Mouse (Mus musculus): ENCODE data around the gene Fam83b.

Gene Fam83b

GRCm38 (mm10) chr9:76566515-76567280, at the start of gene Fam83b:
Gene Fam83b, minus strand, starts transcription at chr9:76567116.
- peak; percentile 74 to 82 for DNase-seq

DNA sequence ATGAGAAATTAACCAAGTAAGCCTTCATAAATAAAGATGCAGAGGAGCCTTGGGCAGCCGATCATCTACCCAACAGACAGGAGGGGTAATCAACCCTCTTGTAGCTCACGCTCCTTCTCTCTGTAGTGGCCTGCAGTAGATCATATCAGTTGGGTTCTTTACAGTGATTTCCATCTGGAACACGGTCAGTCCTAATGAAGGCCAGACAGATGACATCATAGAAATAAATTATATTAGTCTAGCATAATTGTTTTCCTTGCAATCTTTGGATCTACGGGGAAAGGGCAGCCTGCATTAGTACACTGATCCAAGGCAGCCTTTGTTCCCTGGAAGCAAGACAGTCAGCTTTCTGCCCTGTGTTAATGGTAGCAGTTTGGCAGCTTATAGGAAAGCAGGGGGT, 47.2 kb upstream of the Fam83b start:
- no peak for DNase-seq

DNA sequence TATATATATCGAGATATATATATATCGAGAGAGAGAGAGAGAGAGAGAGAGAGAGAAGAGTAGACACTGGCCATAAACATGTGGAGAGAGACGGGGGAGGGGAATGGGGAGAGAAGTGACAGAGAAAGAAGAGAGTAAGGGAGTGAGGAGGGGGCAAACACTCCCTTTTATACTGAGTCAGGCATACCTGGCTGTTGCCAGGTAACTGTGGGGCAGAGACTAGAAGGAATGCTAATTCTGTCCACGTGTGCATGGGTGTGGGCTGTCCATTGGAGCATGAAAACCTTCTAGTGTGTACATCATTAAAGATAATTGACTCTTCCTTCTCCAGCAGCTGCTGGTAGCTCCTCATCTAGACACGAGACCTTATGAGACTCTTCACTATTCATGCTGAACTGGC, 36.8 kb upstream of the Fam83b start:
- DNase-seq = no peak

GRCm38 (mm10) chr9:76602874-76603273, 36.0 kb upstream of the Fam83b start:
- DNase-seq = peak; percentile 8 to 34

DNA sequence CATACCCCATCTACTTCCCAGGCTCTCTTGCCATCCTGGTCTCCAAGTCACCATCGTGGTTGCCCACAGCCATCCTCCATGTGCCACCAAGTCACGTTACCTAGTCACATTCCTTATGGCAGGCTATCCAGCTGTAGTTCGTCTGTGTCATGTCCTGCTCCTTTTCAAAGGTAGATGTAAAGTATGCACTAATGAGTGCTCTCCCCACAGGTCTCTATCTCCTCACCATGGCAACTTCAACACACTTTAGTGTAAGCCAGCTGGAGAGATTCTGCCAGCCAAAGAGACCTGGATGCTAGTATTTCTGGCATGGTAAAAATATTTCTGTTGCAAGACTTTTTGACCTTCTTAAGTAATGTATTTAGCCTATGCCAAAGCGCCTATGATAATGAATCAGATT, 30.5 kb upstream of the Fam83b start:
- no peak for DNase-seq

GRCm38 (mm10) chr9:76593841-76594240, 26.9 kb upstream of the Fam83b start:
- DNase-seq = no peak

- no peak for DNase-seq
Measured at GRCm38 (mm10) chr9:76583943-76584342, 17.0 kb upstream of the Fam83b start.

- DNase-seq = no peak
Measured at GRCm38 (mm10) chr9:76581966-76582365, 15.1 kb upstream of the Fam83b start.

GRCm38 (mm10) chr9:76567281-76567655, 352 bp upstream of the Fam83b start:
- no peak for DNase-seq

DNA sequence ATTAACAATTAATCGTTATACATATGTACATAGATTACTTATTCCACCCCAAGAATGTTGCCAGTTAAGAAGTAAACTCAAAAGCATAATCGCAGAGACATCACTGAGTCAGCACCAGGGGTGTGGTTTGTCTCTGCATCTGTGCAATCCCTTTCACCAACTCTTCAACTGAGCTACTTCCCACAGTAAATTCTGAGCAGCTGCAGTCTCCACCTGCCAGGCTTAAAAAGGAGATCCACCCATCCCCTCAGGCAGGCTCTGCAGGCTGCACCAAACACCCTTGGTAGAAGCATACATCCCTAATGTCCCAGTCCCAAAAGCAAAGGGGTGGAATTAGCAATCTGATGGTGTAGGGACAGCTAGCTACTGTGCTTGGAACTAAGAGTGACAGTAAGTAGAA, 1.3 kb downstream of the Fam83b start:
- no peak for DNase-seq

DNA sequence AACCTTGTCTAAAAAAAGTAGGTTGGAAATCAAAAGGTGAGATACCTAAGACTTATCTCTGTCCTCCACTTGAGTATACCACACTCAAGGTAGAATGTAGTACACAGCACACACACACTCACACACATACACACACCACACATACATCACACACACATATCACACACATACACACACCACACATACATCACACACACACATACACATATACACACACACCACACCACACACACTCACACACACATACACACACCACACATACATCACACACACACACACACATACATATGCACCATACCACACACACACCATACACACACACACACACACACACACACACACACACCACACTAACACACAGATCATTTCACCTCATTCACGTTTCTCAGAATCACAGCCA, 2.8 kb downstream of the Fam83b start:
- no peak for DNase-seq

GRCm38 (mm10) chr9:76562794-76563193, 4.1 kb downstream of the Fam83b start:
- no peak for DNase-seq

DNA sequence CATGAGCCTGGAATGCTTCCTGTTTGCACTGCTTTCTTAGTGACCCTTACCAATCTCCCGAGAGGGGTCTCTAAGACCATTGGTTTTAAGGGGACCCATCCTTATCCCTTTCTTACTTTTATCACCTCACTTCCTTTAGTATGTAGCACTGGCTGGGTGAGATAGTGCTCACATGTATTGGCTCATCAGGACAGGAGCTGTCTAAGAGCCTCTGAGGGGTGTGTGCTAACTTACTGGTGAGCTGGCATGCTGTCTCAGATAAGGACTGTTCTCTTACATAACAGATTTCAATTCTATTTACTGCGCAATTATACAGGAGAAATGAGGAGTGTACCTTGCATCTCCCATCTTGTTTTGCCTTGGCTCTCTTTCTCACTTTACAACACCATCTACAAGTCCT, 7.7 kb downstream of the Fam83b start:
- DNase-seq = no peak

DNA sequence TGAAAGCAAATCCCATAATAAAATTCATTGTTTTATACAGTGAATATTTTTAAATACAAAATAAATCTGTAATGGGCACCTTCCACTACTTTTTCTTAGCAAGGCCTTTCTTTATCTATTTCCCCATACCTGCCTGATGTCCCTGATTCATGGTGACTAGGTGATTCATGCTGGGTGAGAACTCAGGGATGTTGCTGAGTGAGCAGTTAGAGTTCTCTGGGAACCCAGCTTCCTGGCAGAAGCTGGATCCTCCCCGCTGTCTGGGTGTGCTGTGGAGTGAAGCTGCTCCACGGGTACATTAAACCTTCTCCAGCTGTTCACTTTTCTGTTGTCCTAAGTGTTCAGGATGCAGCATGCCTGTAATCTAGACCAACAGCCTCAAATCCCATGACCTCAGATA, 13.2 kb downstream of the Fam83b start:
- no peak for DNase-seq

DNA sequence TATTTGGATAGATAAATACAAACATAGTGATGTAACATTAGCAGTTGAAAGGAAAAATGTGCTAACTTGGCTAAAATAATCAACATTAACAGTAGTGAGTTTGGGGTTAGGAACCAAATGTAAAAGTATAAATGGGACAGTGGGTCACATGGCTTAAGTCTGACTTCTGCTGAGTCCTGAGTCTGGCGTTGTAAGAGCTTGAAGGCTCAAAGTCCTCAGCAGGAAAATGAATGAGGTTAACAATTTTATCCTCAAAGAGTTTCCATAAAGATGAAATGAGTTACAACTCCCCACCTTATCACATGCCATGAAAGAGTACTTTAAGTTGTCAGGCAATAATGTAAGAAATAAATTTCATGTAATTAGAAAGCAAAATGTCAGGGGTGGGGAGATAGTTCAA, 13.8 kb downstream of the Fam83b start:
- no peak for DNase-seq

DNA sequence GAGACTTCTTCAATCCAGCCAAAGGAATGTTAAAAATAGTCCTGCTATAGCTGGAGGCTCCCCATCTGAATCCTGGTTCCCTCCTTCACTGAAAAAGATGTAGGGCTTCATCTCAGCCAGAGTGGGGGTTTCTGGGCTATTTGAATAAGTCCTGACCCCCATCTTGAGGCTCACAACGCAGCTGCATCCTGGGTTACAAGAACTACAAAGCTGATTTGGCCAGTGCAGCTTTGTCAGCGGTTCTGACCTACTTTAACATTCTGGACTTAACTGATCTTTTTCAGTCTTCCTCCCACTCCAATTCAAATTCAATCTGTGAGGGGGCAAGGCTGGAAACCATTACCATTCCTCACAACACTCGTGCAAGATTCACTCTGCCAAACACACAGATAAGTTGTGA, 20.2 kb downstream of the Fam83b start:
- no peak for DNase-seq

DNA sequence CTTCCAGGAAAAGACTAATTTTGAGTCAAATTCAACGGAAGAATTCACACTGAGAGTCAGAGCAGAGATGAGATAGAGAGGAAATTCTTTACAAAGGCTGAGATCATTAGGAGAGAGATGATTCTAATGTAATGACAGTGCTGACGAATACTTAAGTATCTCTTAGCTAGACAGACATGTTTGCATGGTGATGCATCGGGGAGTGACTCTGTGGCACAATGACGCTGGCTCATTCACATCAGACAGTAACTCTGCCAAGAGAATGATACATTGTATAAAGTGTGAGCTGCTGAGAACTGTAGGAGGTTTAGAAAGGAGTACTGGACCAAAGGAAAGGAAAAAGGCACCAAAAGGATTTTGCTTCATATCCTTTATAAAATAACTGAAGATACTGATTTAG, 26.2 kb downstream of the Fam83b start:
- no peak for DNase-seq

DNA sequence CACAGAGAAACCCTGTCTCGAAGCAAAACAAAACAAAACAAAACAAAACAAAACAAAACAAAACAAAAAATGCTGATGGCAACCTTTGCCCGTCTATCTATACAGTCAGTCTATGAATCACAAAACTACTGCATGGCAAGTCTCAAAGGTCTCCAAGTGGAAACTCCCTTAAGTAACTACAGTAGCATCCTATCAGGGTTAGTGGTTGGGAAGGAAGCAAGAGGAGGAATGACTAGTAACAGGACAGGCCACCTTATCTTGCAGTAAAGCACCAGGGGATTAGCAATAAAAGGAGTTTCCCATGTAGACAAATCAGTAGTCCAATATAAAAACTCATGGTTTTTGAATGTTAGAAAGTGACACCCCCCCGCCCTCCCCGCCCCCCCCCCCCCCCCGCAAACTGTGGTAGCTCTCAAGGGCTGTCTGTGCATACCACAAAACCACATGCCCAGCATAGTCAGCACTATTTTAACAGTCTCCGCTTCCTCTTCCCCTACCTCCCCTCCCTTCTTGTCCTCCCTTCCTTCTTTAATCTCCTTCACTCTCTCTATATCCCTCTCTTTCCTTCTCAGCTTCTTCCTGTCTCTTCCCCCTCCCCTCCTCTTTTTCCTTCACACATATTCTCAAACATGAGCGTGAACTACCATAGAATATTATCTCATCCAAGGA, 26.8 kb downstream of the Fam83b start:
- DNase-seq = no peak

DNA sequence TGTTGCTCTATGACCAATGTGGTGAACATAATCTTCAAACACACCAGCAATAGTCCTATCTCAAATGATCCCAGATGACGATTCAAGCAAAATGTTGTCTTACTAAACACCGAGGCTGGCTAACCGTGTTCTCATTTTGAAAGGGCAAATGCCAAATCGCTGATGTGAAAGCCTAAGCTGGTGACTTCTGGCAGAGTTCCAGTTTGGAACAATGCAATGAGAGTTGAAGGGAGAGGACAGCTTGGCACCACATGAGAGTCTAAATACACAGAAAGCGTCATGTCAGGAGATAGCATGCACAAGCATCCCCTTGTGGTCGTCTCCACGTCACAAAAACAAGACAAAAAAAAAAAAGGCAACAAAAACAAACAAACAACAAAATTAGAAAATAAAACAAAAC, 27.6 kb downstream of the Fam83b start:
- no peak for DNase-seq

GRCm38 (mm10) chr9:76536032-76536431, 30.9 kb downstream of the Fam83b start:
- DNase-seq = no peak

DNA sequence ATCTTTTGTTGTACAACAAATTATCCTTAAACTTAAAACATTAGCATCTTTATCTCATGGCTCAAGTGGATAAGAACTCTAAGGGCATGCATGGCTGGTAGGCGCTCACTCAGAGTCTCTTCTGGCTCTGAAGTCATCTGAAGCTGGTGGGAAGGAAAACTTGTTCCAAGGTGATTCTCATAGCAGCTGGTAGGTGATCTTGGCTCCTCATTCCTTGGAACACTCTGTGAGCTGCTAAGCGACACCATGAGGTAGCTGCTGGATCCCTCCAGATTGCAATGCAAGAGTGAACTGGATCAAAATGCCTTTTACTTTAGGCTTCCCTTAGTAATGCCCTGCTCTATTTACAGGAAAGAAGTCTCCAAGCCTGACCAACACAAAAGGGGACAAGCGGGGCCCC, 34.5 kb downstream of the Fam83b start:
- no peak for DNase-seq

DNA sequence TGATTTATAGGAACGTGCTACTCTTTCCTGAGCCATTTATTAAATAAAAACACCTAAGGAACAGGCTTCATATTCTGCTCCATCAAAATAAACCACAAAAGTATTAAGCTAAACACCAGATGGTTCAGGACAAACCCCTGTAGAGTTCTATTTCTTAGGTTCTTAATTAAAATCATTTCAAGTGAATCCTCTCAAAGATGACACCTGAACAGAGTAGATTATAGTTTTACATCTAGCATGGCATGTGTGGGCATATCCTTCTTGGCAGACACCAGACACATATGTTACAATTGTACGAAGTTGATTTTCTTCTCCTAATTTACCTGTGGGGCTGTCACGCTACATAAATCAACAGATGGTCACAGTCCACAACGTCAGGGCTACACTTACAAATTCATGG, 35.5 kb downstream of the Fam83b start:
- no peak for DNase-seq

DNA sequence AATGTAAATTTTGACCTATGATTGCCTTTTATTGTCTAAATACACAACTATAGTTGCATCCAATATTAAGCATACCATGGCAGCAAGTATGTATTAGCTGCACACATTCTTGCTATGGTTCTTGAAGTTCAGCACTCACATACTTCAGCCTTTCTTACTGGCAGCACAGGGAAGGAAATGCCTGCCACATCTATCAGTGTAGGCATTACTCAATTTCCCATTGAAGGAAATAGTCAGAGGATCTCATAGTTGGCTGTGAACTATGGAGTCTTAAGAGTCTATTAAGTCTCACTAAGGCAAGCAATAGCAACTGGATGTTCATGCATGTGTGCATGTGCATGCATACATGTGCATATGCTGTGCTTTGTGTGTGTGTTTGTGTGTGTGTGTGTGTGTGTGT, 41.3 kb downstream of the Fam83b start:
- DNase-seq = no peak

GRCm38 (mm10) chr9:76523075-76523474, 43.8 kb downstream of the Fam83b start:
- peak in 1 of 2 experiments; percentile 18 for DNase-seq

DNA sequence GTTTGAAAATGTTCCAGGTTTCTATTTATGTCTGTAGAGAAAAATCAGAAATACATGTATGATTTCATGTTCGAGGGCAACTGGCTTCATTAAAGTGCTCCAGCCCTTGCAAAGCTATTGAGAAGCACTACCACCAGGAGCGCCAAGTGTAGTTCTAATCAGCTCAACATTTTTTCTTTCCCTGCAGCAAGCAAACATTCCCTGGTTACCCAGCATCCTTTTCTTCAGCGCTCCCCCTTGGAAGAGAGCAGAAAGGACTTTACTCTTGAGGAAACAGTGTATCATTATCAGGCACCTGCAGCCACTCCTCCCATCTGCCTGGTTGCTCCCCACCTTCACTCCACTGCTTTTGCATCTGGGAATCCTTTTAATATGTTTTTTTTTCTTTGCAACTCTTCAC, 45.3 kb downstream of the Fam83b start:
- DNase-seq = no peak
